Mouse (Mus musculus) hematopoietic stem cell, adult 5-6 weeks (primary cell): Measurements from ENCODE around the gene Rasgrp3. TPM values are rescaled to one million over a fixed set of nuclear protein-coding genes. Genes with fewer than 3 reads are reported as not detected.
A peak's percentile ranks its signal among the peaks of the same experiment; 100 is the strongest.

ENCODE experiments used
- ATAC-seq, 2 experiments: fragments of 125-278 bp in 1 of 2; replicated peaks in 1 of 2; 2 replicates each; pipeline ENCODE4 v1.8.0; 2016 to 2017; ENCODE audit warnings: inconsistent platforms in 2 of 2, mild to moderate bottlenecking in 2 of 2, moderate number of reproducible peaks in 2 of 2, low read depth in 1 of 2, moderate TSS enrichment in 1 of 2; ENCODE audit not compliant: low FRiP score in 2 of 2, poor library complexity in 2 of 2, severe bottlenecking in 2 of 2, insufficient read depth in 1 of 2, low TSS enrichment in 1 of 2
- total RNA-seq: library from RNA; stranded (forward); fragments of 172-1452, 232-1000 nt; gene quantifications from 2 replicates; pipeline ENCODE4 v1.2.3, GENCODE M21; 2017

The Rasgrp3 gene
- total RNA-seq, 1 experiment from 2014 or later = 1.3 TPM

GRCm38 (mm10) chr17:75551512-75552400, 116.1 kb downstream of the Rasgrp3 start, which contains the start of gene Fam98a:
Gene Fam98a (minus strand): TSS chr17:75551946.
- ATAC-seq = peak; percentile 97 to 98

DNA sequence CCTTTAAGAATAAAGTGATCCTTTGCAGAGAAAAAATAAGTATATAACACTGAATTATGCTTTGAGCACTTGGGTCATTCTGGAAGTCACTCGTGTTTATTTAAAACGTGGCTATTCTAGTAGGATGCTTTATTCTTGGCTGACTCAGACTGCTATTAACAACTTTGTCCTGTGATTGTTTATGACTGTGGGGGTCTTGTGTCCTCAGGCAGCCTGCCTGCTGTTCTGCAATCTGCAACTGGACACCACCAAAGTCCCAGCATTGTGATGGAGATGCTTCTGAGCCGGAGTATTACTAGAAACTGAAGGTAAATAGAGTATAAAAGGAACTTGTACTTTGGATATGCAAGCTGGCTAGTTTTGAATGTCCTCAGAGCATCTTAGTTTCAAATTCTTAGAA, 121.3 kb downstream of the Rasgrp3 start:
- no peak for ATAC-seq

- ATAC-seq = no peak
Observed at GRCm38 (mm10) chr17:75558041-75558440, 122.3 kb downstream of the Rasgrp3 start.

DNA sequence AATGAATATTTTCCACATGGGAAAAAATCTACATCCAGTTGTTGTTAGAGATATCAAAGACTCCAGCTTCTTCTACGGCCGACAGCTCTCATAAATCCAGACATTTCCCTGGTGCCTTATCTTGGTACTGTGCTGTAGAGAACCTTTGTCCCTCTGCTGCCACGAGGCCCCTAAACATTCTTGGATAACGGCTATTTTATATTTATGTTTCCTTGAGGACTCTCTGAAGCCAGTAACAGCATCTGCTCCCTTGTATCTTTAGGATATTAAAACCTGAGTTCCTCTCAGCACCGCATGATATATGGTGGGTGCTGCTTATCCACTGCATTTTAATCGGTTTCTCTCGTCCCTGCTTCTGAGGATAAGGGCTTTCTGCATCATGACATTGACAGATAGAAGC, 139.9 kb downstream of the Rasgrp3 start:
- ATAC-seq = no peak

Other genes with a start within 250 kb of the Rasgrp3 start
- gene Fam98a, start 116.0 kb downstream of the Rasgrp3 start, total RNA-seq = 21.5 and 24.3 TPM in 2 replicates